Mouse (Mus musculus) erythroblast, embryonic 14.5 days (primary cell): ENCODE results near the gene Erc2.

Experiments
- GATA1 ChIP-seq: IDR thresholded peaks from 2 replicates; pipeline ENCODE4 v1.6.1; 2012; ENCODE audit warnings: low read length, inconsistent platforms, mixed read lengths
- TAL1 ChIP-seq: IDR thresholded peaks from 3 replicates; pipeline ENCODE4 v1.6.1; 2012; ENCODE audit warnings: low read length, inconsistent platforms, mixed read lengths

GRCm38 (mm10) chr14:27668151-27668550, 45.9 kb downstream of the Erc2 start:
- TF ChIP-seq TAL1 (no peak), GATA1 (no peak)
